24 mouse cellular contexts compared by ENCODE assay signal in genomic region chr7:13015217-13015616, GRCm38 (mm10). TPM values are rescaled to one million over a fixed set of nuclear protein-coding genes. Genes with fewer than 3 reads are reported as not detected.
"Had no signal": no experiment of that assay in that cellular context is flagged by ENCODE, and none has a peak within 500 bp of the region (broad histone marks: within the 10 kb centered on the region; RNA-seq: fewer than 3 reads in every experiment).

No protein-coding gene starts in this region.

- H3K36me3 ChIP-seq: midbrain, embryonic 10.5 days; neural tube, embryonic 13.5 days; neural tube, embryonic 15.5 days had no signal

- H3K4me2 ChIP-seq: lung, embryonic 14.5 days; neural tube, embryonic 13.5 days; neural tube, embryonic 15.5 days had no signal

- H3K27ac ChIP-seq: midbrain, embryonic 10.5 days; neural tube, embryonic 13.5 days; neural tube, embryonic 15.5 days had no signal

- H3K4me3 ChIP-seq: midbrain, embryonic 10.5 days; myocyte; neural tube, embryonic 13.5 days; neural tube, embryonic 15.5 days had no signal

- H3K9me3 ChIP-seq: midbrain, embryonic 10.5 days; neural tube, embryonic 13.5 days; neural tube, embryonic 15.5 days had no signal

- H3K9ac ChIP-seq: lung, embryonic 14.5 days; neural tube, embryonic 13.5 days; neural tube, embryonic 15.5 days had no signal

- DNase-seq: lung, adult 18-20 months; lung, embryonic 14.5 days; lung, postnatal 10 days; lung, postnatal 4 days; midbrain, embryonic 14.5 days; retina, postnatal 1 day; right cerebral cortex, adult 18-20 months; right cerebral cortex, postnatal 25 days; right cerebral cortex, postnatal 4 days; spleen, adult 18-20 months; thymus, adult 18-20 months; thymus, postnatal 14 days; thymus, postnatal 36 days had no signal

- ATAC-seq: midbrain, embryonic 16.5 days had no signal

- H3K27me3 ChIP-seq: neural tube, embryonic 13.5 days; neural tube, embryonic 15.5 days had no signal

RNA-seq across cellular contexts. Expression of gene Slc27a5, which starts 17.2 kb away (rescaled TPM):
- total RNA-seq: megakaryocyte, adult 5-6 weeks; megakaryocyte-erythroid progenitor cell, adult 5-6 weeks had no signal
- polyA plus RNA-seq: lung, embryonic 14.5 days; lung, embryonic 16.5 days; myocyte; neural tube, embryonic 11.5 days; small intestine, adult 2 months; stomach, embryonic 14.5 days had no signal
